Mouse (Mus musculus) heart, adult 2 months (tissue): ENCODE data around the gene Ildr1.

Experiments
- CTCF ChIP-seq: fragments of 200-600 bp; IDR thresholded peaks from 2 replicates; pipeline ENCODE4 v1.8.1; 2022; ENCODE audit warnings: antibody characterized with exemption, mild to moderate bottlenecking, moderate library complexity
- EP300 ChIP-seq: fragments of 200-500 bp; IDR thresholded peaks from 2 replicates; pipeline ENCODE4 v1.6.1; 2011; ENCODE audit warnings: low read depth, low read length, control low read depth; ENCODE audit not compliant: insufficient read depth
- POLR2A ChIP-seq: fragments of 200-500 bp; IDR thresholded peaks from 2 replicates; pipeline ENCODE4 v1.6.1; 2011; ENCODE audit warnings: mild to moderate bottlenecking, low read depth, low read length, control low read depth; ENCODE audit not compliant: insufficient read depth

DNA sequence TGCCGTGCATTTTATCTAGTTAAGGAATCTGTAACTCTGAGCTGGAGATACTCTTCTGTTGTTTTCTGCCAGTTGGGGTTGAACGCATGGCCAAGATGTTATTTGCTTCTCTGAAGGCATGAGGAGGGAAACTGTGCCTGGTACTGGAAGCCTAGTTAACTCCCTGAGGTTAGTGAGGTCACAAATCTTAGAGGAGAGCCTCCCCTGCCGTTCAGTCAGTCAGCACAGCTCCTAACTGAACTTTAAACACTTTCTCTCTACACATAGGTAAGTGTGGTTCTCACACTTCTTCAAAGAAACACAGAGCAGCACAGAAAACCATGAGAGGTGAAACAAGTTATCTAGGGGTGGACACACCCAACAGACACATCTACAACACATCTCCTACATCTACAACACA, 23.2 kb upstream of the Ildr1 start:
- no peak for TF ChIP-seq EP300
- no peak for TF ChIP-seq CTCF
- TF ChIP-seq POLR2A, result no peak
